Mouse (Mus musculus): ENCODE measurements at regions not wholly inside any gene's neighbourhood (a gene's known extent, or its start where the extent isn't known, plus 50 kb on each side); places are given as distances from the start of the nearest gene placed in this dataset.

GRCm38 (mm10) chr9:113547458-113547857 lies 160.6 kb downstream of the Pdcd6ip start:
- DNase-seq: no peak
- no peaks in the 10 kb centered on the region for H3K27me3 ChIP-seq (replicated peaks; ENCODE audit: control insufficient read depth, insufficient read depth, low read length)
- H3K36me3 ChIP-seq (ENCODE audit: control insufficient read depth, insufficient read depth, low read length): no peaks in the 10 kb centered on the region
- WGBS: 38% methylated on average over 3 of the region's 3 CpGs
- no peaks in the 10 kb centered on the region for H3K4me1 ChIP-seq (ENCODE audit: control insufficient read depth, insufficient read depth, low read length)
- no peak overlapping the region for H3K27ac ChIP-seq (ENCODE audit: insufficient read depth, low read depth, low read length)
- H3K4me3 ChIP-seq (ENCODE audit: insufficient read depth, low read depth, low read length): no peak overlapping the region
- no peak for TF ChIP-seq POLR2A (IDR thresholded peaks at IDR 0.05; ENCODE audit: low read depth, low read length)
- no peak for TF ChIP-seq CTCF (conservative IDR thresholded peaks at IDR 0.05; ENCODE audit: insufficient read depth, insufficient read length, low read depth, low read length)

GRCm38 (mm10) chr9:113528586-113528985 lies 179.5 kb downstream of the Pdcd6ip start:
- Histone ChIP-seq H3K36me3 (ENCODE audit: control insufficient read depth, insufficient read depth, low read length) (no peaks in the 10 kb centered on the region), H3K27me3 (replicated peaks; ENCODE audit: control insufficient read depth, insufficient read depth, low read length) (no peaks in the 10 kb centered on the region), H3K27ac (ENCODE audit: insufficient read depth, low read depth, low read length) (no peak overlapping the region), H3K4me3 (ENCODE audit: insufficient read depth, low read depth, low read length) (no peak overlapping the region), H3K4me1 (ENCODE audit: control insufficient read depth, insufficient read depth, low read length) (no peaks in the 10 kb centered on the region)
- TF ChIP-seq CTCF (conservative IDR thresholded peaks at IDR 0.05; ENCODE audit: insufficient read depth, insufficient read length, low read depth, low read length): peak; percentile 68
- no peak for TF ChIP-seq POLR2A (IDR thresholded peaks at IDR 0.05; ENCODE audit: low read depth, low read length)
- DNase-seq: peak; percentile 51
- WGBS: 81% methylated on average over 2 of the region's 2 CpGs

DNA sequence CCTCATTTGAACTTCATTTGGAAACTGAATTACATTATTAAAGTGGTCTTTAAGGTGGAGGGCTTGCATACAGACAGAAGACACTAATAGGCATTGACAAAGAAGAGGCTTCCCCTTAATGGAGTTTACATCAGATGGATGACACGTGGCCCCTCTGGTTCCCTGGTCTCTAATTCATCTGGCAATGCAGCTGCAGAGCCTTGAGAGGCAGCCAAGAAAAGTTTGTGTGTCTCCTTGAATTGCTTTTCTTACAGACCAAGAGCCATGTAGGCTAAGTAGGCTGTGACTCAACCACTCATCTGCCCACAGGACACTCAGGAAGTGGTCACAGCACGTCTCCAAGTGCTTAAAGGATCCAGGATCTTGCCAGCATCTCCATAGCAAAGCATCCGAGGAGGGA lies 183.8 kb downstream of the Pdcd6ip start:
- TF ChIP-seq CTCF (conservative IDR thresholded peaks at IDR 0.05; ENCODE audit: insufficient read depth, insufficient read length, low read depth, low read length) (no peak), POLR2A (IDR thresholded peaks at IDR 0.05; ENCODE audit: low read depth, low read length) (no peak)
- H3K4me1 ChIP-seq (ENCODE audit: control insufficient read depth, insufficient read depth, low read length): no peaks in the 10 kb centered on the region
- no peak overlapping the region for H3K4me3 ChIP-seq (ENCODE audit: insufficient read depth, low read depth, low read length)
- no peaks in the 10 kb centered on the region for H3K36me3 ChIP-seq (ENCODE audit: control insufficient read depth, insufficient read depth, low read length)
- no peak for DNase-seq
- H3K27ac ChIP-seq (ENCODE audit: insufficient read depth, low read depth, low read length): no peak overlapping the region
- whole genome bisulfite sequencing: 63% methylated on average over 3 of the region's 3 CpGs
- H3K27me3 ChIP-seq (replicated peaks; ENCODE audit: control insufficient read depth, insufficient read depth, low read length): no peaks in the 10 kb centered on the region

DNA sequence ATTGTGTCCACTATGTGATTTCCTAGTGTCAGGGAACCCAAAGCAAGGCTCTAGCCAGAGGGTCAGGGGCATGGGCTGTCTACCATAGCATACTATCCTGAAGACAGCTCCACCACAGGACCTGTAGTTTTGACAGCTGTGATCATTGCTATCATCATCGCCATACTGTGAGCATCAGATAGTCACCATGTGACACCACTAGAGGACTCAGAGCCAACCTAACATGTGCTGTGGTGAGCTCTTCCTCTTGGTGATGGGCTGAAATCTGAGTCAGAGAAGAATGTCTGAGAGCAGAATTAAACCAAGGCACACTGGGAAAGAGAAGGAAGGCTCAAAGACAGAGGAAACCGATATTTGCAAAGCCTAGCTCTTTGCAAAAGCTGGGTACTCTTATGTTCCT lies 184.9 kb downstream of the Pdcd6ip start:
- DNase-seq: no peak
- no peak overlapping the region for H3K27ac ChIP-seq (ENCODE audit: insufficient read depth, low read depth, low read length)
- H3K4me1 ChIP-seq (ENCODE audit: control insufficient read depth, insufficient read depth, low read length): no peaks in the 10 kb centered on the region
- H3K27me3 ChIP-seq (replicated peaks; ENCODE audit: control insufficient read depth, insufficient read depth, low read length): no peaks in the 10 kb centered on the region
- TF ChIP-seq CTCF (conservative IDR thresholded peaks at IDR 0.05; ENCODE audit: insufficient read depth, insufficient read length, low read depth, low read length) (no peak), POLR2A (IDR thresholded peaks at IDR 0.05; ENCODE audit: low read depth, low read length) (no peak)
- WGBS: 95% methylated on average over 2 of the region's 2 CpGs
- no peak overlapping the region for H3K4me3 ChIP-seq (ENCODE audit: insufficient read depth, low read depth, low read length)
- H3K36me3 ChIP-seq (ENCODE audit: control insufficient read depth, insufficient read depth, low read length): no peaks in the 10 kb centered on the region

DNA sequence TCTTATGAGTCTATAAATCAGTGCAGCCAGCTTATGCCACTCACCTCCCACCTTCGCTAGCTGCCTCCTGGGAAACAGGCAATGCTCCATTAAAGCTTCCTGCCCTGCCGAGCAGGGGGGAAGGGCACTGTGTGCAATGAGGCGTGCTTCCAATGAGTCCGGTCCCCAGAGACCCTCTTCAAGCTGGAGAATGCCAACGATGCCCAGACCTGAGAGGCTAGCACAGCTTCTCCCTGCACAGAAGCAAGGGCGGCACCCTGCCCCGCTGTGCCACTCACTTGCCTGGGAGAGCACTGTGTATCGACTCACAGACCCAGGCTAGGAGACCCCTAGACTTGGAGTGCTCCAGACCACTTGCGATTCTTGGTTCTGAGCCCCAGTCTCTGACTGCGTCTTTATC lies 188.3 kb downstream of the Pdcd6ip start:
- TF ChIP-seq POLR2A (IDR thresholded peaks at IDR 0.05; ENCODE audit: low read depth, low read length): no peak
- no peak for TF ChIP-seq CTCF (conservative IDR thresholded peaks at IDR 0.05; ENCODE audit: insufficient read depth, insufficient read length, low read depth, low read length)
- Histone ChIP-seq H3K36me3 (ENCODE audit: control insufficient read depth, insufficient read depth, low read length) (no peaks in the 10 kb centered on the region), H3K27me3 (replicated peaks; ENCODE audit: control insufficient read depth, insufficient read depth, low read length) (no peaks in the 10 kb centered on the region), H3K4me1 (ENCODE audit: control insufficient read depth, insufficient read depth, low read length) (no peaks in the 10 kb centered on the region), H3K4me3 (ENCODE audit: insufficient read depth, low read depth, low read length) (no peak overlapping the region), H3K27ac (ENCODE audit: insufficient read depth, low read depth, low read length) (no peak overlapping the region)
- no peak for DNase-seq
- 36% methylated on average over 10 of the region's 10 CpGs for WGBS

- Histone ChIP-seq H3K36me3 (ENCODE audit: control insufficient read depth, insufficient read depth, low read length) (no peaks in the 10 kb centered on the region), H3K4me1 (ENCODE audit: control insufficient read depth, insufficient read depth, low read length) (no peaks in the 10 kb centered on the region), H3K4me3 (ENCODE audit: insufficient read depth, low read depth, low read length) (no peak overlapping the region), H3K27ac (ENCODE audit: insufficient read depth, low read depth, low read length) (no peak overlapping the region), H3K27me3 (replicated peaks; ENCODE audit: control insufficient read depth, insufficient read depth, low read length) (no peaks in the 10 kb centered on the region)
- DNase-seq: no peak
- 66% methylated on average over 3 of the region's 3 CpGs for WGBS
- TF ChIP-seq CTCF (conservative IDR thresholded peaks at IDR 0.05; ENCODE audit: insufficient read depth, insufficient read length, low read depth, low read length) (no peak), POLR2A (IDR thresholded peaks at IDR 0.05; ENCODE audit: low read depth, low read length) (no peak)
Measured at GRCm38 (mm10) chr9:113518482-113518881, 189.6 kb downstream of the Pdcd6ip start.

DNA sequence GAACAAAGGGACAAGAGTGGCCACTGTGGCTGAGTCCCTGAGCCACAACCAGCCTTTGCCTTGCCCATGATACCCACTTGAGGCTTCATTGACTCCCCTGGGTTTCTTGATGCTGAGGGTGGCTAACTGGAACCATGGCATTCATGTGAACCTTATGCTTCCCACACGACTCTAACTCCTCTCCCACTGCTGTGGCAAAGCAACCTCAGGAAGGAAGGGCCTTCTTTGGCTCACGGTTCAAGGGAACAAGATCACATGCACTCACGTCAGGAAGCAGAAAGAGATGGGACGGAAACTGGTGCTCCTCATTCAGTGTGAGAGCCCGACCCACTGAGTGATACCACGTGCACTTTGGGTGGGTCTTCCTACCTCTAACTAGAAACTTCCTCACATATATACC lies 190.3 kb downstream of the Pdcd6ip start:
- 87% methylated on average over 6 of the region's 6 CpGs for WGBS
- Histone ChIP-seq H3K27me3 (replicated peaks; ENCODE audit: control insufficient read depth, insufficient read depth, low read length) (no peaks in the 10 kb centered on the region), H3K27ac (ENCODE audit: insufficient read depth, low read depth, low read length) (no peak overlapping the region), H3K4me3 (ENCODE audit: insufficient read depth, low read depth, low read length) (no peak overlapping the region), H3K4me1 (ENCODE audit: control insufficient read depth, insufficient read depth, low read length) (no peaks in the 10 kb centered on the region), H3K36me3 (ENCODE audit: control insufficient read depth, insufficient read depth, low read length) (no peaks in the 10 kb centered on the region)
- no peak for TF ChIP-seq POLR2A (IDR thresholded peaks at IDR 0.05; ENCODE audit: low read depth, low read length)
- no peak for TF ChIP-seq CTCF (conservative IDR thresholded peaks at IDR 0.05; ENCODE audit: insufficient read depth, insufficient read length, low read depth, low read length)
- no peak for DNase-seq

- TF ChIP-seq POLR2A (IDR thresholded peaks at IDR 0.05; ENCODE audit: low read depth, low read length): no peak
- TF ChIP-seq CTCF (conservative IDR thresholded peaks at IDR 0.05; ENCODE audit: insufficient read depth, insufficient read length, low read depth, low read length): no peak
- no peak overlapping the region for H3K4me3 ChIP-seq (ENCODE audit: insufficient read depth, low read depth, low read length)
- H3K4me1 ChIP-seq (ENCODE audit: control insufficient read depth, insufficient read depth, low read length): no peaks in the 10 kb centered on the region
- no peak for DNase-seq
- H3K27ac ChIP-seq (ENCODE audit: insufficient read depth, low read depth, low read length): no peak overlapping the region
- no peaks in the 10 kb centered on the region for H3K27me3 ChIP-seq (replicated peaks; ENCODE audit: control insufficient read depth, insufficient read depth, low read length)
- H3K36me3 ChIP-seq (ENCODE audit: control insufficient read depth, insufficient read depth, low read length): no peaks in the 10 kb centered on the region
- 82% methylated on average over 6 of the region's 6 CpGs for WGBS
Measured at GRCm38 (mm10) chr9:113515703-113516020, 192.4 kb downstream of the Pdcd6ip start.
